Mouse (Mus musculus): ENCODE results near the gene Pdx1.
A peak's percentile ranks its signal among the peaks of the same experiment; 100 is the strongest.

Gene Pdx1

GRCm38 (mm10) chr5:147309786-147310185, 40.0 kb downstream of the Pdx1 start:
- DNase-seq (ENCODE audit: low spot score), result no peak

GRCm38 (mm10) chr5:147312830-147313685, 43.3 kb downstream of the Pdx1 start:
- no peak for DNase-seq (ENCODE audit: low spot score)

GRCm38 (mm10) chr5:147314646-147315431, 45.1 kb downstream of the Pdx1 start:
- DNase-seq (ENCODE audit: low spot score), result no peak

GRCm38 (mm10) chr5:147315432-147316075, 45.8 kb downstream of the Pdx1 start:
- DNase-seq (ENCODE audit: low spot score), result no peak

GRCm38 (mm10) chr5:147317321-147317720, 47.6 kb downstream of the Pdx1 start:
- DNase-seq (ENCODE audit: low spot score), result no peak

- no peak for DNase-seq (ENCODE audit: low spot score)
These were observed 48.2 kb downstream of the Pdx1 start for GRCm38 (mm10) chr5:147317991-147318390.

GRCm38 (mm10) chr5:147319653-147320052, 49.9 kb downstream of the Pdx1 start:
- peak; percentile 20 for DNase-seq (ENCODE audit: low spot score)

- DNase-seq (ENCODE audit: low spot score), result no peak
These were observed 52.4 kb downstream of the Pdx1 start, which contains the start of gene Urad for GRCm38 (mm10) chr5:147322183-147322582. Gene Urad (minus strand): TSS chr5:147322440.

GRCm38 (mm10) chr5:147323237-147323917, 53.6 kb downstream of the Pdx1 start:
- peak; percentile 54 for DNase-seq (ENCODE audit: low spot score)

Measured in layer of hippocampus, adult 11-12 months (tissue).